Mouse (Mus musculus) liver, embryonic 14.5 days (tissue): Measurements from ENCODE around the gene Chrm2. TPM values are rescaled to one million over a fixed set of nuclear protein-coding genes. Genes with fewer than 3 reads are reported as not detected.

ENCODE experiments used
- ATAC-seq: fragments of 200-750 bp; cut with Nextera tagmentation; 2 replicates; pipeline ENCODE4 v1.8.0; 2017; ENCODE audit warnings: moderate number of reproducible peaks, mild to moderate bottlenecking, moderate library complexity; ENCODE audit not compliant: insufficient read depth
- DNase-seq, 3 experiments: peaks; one replicate each; pipeline ENCODE4 v3.0.0-alpha.2; 2012 to 2013; ENCODE audit warnings: low read depth in 3 of 3, low spot score in 3 of 3
- H3K27ac ChIP-seq: fragments of 300-500 bp; sonication (generic); 2 replicates; pipeline ENCODE4 v1.5.1; 2014; ENCODE audit warnings: moderate library complexity, mild to moderate bottlenecking, control low read depth, inconsistent platforms
- H3K27me3 ChIP-seq: fragments of 300-500 bp; sonication (generic); 2 replicates; pipeline ENCODE4 v1.6.1; 2014; ENCODE audit warnings: mild to moderate bottlenecking, low read length, moderate library complexity; ENCODE audit not compliant: control insufficient read depth, insufficient read depth
- H3K36me3 ChIP-seq: fragments of 300-500 bp; sonication (generic); replicated peaks from 2 replicates; pipeline ENCODE4 v1.6.1; 2014; ENCODE audit warnings: low read depth; ENCODE audit not compliant: control insufficient read depth, insufficient read depth
- H3K4me1 ChIP-seq, 2 experiments: fragments of 200-500 bp in 1 of 2; fragments of 300-500 bp in 1 of 2; sonication (generic) in 1 of 2; replicated peaks; 2 replicates each; pipeline ENCODE4 v1.6.1; 2012 to 2014; ENCODE audit warnings: antibody characterized with exemption in 1 of 2, inconsistent platforms in 1 of 2, low read length in 1 of 2; ENCODE audit not compliant: control insufficient read depth in 2 of 2, insufficient read depth in 2 of 2
- H3K4me2 ChIP-seq: fragments of 300-500 bp; sonication (generic); 2 replicates; pipeline ENCODE4 v1.6.1; 2014; ENCODE audit warnings: low read depth, mild to moderate bottlenecking, control low read depth, moderate library complexity
- H3K4me3 ChIP-seq, 2 experiments: fragments of 200-500 bp in 1 of 2; fragments of 300-500 bp in 1 of 2; sonication (generic) in 1 of 2; 2 replicates each; pipeline ENCODE4 v1.5.1; 2012 to 2014; ENCODE audit warnings: low read depth in 2 of 2, low read length in 2 of 2, mild to moderate bottlenecking in 2 of 2, control low read depth in 1 of 2, inconsistent platforms in 1 of 2, moderate library complexity in 1 of 2; ENCODE audit not compliant: insufficient read depth in 1 of 2
- H3K9ac ChIP-seq: fragments of 300-500 bp; sonication (generic); replicated peaks from 2 replicates; pipeline ENCODE4 v1.6.1; 2014; ENCODE audit warnings: mild to moderate bottlenecking, control low read depth, moderate library complexity
- H3K9me3 ChIP-seq: fragments of 300-500 bp; sonication (generic); 2 replicates; pipeline ENCODE4 v1.6.1; 2016; ENCODE audit warnings: low read length, mixed read lengths; ENCODE audit not compliant: control insufficient read depth
- CTCF ChIP-seq: IDR thresholded peaks from 2 replicates; pipeline ENCODE4 v1.5.1; 2016; ENCODE audit warnings: antibody characterized with exemption, low read depth, control low read depth
- EP300 ChIP-seq: IDR thresholded peaks from 2 replicates; pipeline ENCODE4 v1.6.1; 2016; ENCODE audit warnings: antibody characterized with exemption, low read depth
- WGBS: fragments of 180-500 bp; shearing (Covaris S2); extraction: QIAGEN DNeasy Blood & Tissue Kit; methylation state at CpG from one replicate; pipeline ENCODE4 v1.1.7; 2014; ENCODE audit not compliant: insufficient replicate concordance; 5-methylcytosine and 5-hydroxymethylcytosine counted together
- polyA plus RNA-seq, 2 experiments: library from polyadenylated mRNA; depleted of rRNA in 1 of 2; stranded (reverse) in 1 of 2; unstranded in 1 of 2; fragments of >200 nt; fragmentation: Nextera tagmentation in 1 of 2; extraction: Ambion mirVana in 1 of 2; gene quantifications; 2 replicates each; pipeline versions ENCODE4 v1.2.1 to v1.2.3; 2012 to 2014

Gene Chrm2
- polyA plus RNA-seq (2012; rRNA removed) (0.13 and 0.17 TPM in 2 replicates), polyA plus RNA-seq (2014; fragmentation: Nextera tagmentation; extraction: Ambion mirVana) (0.42 and 0.43 TPM in 2 replicates)

DNA sequence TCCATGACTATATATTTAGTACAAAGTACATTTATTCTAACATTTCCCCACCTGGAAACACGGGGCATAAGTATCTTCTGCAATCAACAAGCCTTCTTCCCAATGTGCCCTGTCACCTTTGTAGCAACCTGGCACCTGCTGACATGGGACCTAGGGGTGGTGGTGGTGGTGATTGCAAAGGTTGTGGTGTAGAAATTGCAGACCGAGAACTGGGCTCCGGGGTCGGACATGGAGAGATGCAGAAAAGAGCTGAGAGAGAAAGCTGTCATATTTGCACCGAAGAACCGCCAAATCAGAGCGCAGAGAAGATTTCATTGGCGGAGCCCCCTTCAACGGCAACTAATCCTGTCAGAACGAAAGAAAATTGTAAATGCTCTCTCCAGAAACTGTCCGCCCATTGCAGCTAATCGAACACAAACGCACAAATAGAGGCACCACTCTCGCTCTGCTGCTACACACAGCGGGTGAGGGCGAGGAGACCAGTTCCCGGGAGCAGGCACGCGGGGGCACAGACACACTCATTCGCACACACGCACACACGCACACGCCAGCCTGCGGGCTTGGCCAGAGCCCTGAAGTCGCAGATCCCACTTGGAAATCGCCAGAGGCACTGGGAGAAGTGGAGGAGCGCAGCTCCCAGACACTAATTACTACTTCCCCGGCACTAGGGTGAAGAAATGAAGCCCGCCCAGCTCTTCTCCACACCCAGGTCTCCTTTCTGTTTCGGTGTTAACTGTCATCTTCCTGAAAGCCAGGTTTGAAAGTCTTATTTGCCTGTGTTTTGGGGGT lies at the start of gene Chrm2:
Gene Chrm2, plus strand, starts transcription at position 473 of the 789 bp plus-strand sequence.
- Histone ChIP-seq H3K4me1 (no peaks in the 10 kb centered on the region), H3K36me3 (no peaks in the 10 kb centered on the region), H3K9me3 (no peaks in the 10 kb centered on the region), H3K27me3 (peaks cover 13% of the 10 kb centered on the region), H3K4me3 (peak within 1 kb of the TSS; percentile 34 to 53), H3K4me2 (peak within 1 kb of the TSS; percentile 54), H3K27ac (no peak within 1 kb of the TSS), H3K9ac (no peak within 1 kb of the TSS)
- no peak for DNase-seq
- WGBS = 5% methylated on average over 30 of the region's 30 CpGs
- ATAC-seq = no peak
- no peak for TF ChIP-seq CTCF
- TF ChIP-seq EP300 = no peak

DNA sequence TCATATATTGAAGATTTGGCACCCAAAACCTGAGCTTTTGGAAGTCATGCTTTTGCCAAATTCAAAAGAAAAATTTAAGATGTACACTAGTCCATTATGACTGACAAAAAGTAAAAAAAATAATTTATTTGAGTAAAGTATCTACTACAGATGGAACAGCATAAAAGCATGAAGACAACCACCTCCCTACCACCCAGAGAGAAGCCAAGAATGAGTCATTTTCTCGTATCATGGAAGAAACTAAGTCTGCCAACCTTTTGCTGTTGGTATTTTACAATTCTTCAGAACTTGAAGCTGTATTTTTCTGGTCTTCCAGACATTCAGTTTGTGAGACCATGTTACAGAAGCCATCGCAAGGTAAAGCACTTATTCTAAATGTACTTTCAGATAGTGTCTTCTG lies 13.9 kb upstream of the Chrm2 start:
- no peaks in the 10 kb centered on the region for H3K4me1 ChIP-seq
- WGBS = 50% methylated on average over 2 of the region's 2 CpGs
- no peak for ATAC-seq

DNA sequence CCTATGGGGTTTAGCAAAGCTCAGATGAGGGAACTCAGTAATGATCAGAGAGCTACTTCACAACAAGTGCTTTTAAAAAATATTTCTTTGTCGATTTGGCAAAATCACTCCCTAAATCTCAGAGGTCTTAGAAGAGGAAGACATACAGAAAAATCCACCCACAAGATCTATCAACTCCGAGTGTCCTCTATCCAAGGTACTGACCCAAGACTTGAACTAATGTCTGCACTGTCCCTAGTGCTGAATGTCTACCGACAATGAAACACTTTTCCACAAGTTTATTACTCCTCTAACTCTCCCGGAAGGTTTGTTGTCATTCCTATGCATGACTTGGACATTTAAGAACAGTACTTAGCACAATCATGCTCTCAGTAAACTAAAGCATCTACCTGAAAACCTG lies 9.9 kb upstream of the Chrm2 start:
- Histone ChIP-seq H3K4me3 (no peak overlapping the region), H3K9me3 (no peaks in the 10 kb centered on the region), H3K36me3 (no peaks in the 10 kb centered on the region), H3K4me2 (no peak overlapping the region), H3K9ac (no peak overlapping the region), H3K4me1 (no peaks in the 10 kb centered on the region), H3K27ac (no peak overlapping the region), H3K27me3 (no peaks in the 10 kb centered on the region)
- DNase-seq (no peak), ATAC-seq (no peak)
- 42% methylated on average over 4 of the region's 4 CpGs for WGBS
- TF ChIP-seq EP300 (no peak), CTCF (no peak)

More for the DNA sequence above, 13.9 kb upstream of the Chrm2 start:
- H3K4me2 ChIP-seq = no peak overlapping the region
- TF ChIP-seq CTCF = no peak
- no peak for TF ChIP-seq EP300
- no peaks in the 10 kb centered on the region for H3K27me3 ChIP-seq
- H3K27ac ChIP-seq = no peak overlapping the region
- no peak overlapping the region for H3K9ac ChIP-seq
- DNase-seq = no peak
- no peak overlapping the region for H3K4me3 ChIP-seq
- H3K9me3 ChIP-seq = no peaks in the 10 kb centered on the region
- H3K36me3 ChIP-seq = no peaks in the 10 kb centered on the region

DNA sequence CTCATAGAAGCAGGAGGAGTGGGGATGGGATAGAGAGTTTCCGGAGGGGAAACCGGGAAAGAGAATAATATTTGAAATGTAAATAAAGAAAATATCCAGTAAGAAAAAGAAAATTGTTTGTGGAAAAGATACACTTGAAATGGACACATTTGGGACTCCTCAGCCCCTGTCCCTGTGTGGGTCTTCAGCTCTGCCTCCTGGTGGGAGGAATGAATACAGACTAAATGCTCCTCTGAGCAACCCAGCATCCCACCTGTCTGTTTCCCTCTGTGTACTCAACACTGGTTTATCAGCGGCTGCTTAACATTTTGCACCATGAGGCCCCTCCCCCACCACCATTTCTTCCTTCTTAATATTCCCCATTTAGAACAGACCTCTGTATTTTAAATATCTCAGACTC lies 3.8 kb upstream of the Chrm2 start:
- H3K27me3 ChIP-seq = peaks cover 13% of the 10 kb centered on the region
- H3K9me3 ChIP-seq = no peaks in the 10 kb centered on the region
- 49% methylated on average over 3 of the region's 3 CpGs for WGBS
- H3K4me1 ChIP-seq = no peaks in the 10 kb centered on the region
- ATAC-seq = no peak
- TF ChIP-seq CTCF = no peak
- TF ChIP-seq EP300 = no peak
- DNase-seq = no peak
- H3K4me3 ChIP-seq = no peak overlapping the region
- H3K9ac ChIP-seq = no peak overlapping the region
- no peak overlapping the region for H3K27ac ChIP-seq
- H3K4me2 ChIP-seq = no peak overlapping the region
- no peaks in the 10 kb centered on the region for H3K36me3 ChIP-seq

DNA sequence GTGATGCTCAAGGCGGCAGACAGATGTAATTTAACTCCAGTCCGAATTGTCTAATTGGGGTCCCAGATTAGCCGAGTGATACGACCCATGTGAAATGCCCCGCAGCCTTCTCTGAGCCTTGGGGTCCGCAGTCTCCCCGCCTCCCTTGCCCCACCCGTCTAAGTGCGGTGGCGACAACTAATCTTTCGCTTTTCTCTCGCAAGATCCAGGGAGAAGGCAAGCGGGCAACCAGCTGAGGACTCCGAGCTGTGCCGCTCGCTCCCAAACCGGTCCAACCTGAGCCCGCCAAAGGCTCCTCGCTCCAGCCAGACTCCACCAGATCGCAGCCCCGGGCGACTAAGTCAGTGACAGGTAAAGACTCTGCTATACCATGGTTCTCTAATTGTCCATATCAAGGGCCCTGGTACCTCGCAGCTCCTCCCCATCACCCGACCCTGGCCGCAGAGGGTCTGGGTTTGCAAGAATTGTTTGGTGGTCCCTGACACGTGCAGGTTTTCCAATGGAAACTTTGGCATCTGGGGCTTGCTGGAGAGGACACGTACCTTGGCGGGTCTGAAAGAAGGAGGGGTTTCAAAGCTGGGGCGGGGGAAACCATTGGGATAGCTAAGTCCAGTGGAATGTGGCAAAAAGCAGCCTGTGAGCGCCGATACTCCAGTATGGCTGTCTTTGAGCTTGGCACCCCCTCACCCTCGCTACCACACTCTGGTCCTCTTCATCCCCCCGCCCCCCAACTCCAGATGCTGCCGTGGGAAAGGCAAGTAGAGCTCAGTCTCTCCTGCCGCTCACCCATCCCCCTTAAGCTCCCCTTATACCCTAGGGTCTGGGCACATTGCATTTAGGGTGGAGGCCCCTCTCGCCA lies 746 bp downstream of the Chrm2 start:
- DNase-seq (no peak), ATAC-seq (no peak)
- WGBS = 2% methylated on average over 35 of the region's 36 CpGs

More for the DNA sequence above, 746 bp downstream of the Chrm2 start:
- TF ChIP-seq CTCF = no peak
- H3K27ac ChIP-seq = no peak overlapping the region
- peak overlapping the region; percentile 54 for H3K4me2 ChIP-seq
- peaks cover 13% of the 10 kb centered on the region for H3K27me3 ChIP-seq
- H3K9ac ChIP-seq = no peak overlapping the region
- peak overlapping the region; percentile 34 to 53 for H3K4me3 ChIP-seq
- H3K4me1 ChIP-seq = no peaks in the 10 kb centered on the region
- H3K9me3 ChIP-seq = no peaks in the 10 kb centered on the region
- H3K36me3 ChIP-seq = no peaks in the 10 kb centered on the region
